Mouse (Mus musculus) lung, postnatal 25 days (tissue): ENCODE measurements at regions not wholly inside any gene's neighbourhood (a gene's known extent, or its start where the extent isn't known, plus 50 kb on each side); places are given as distances from the start of the nearest gene placed in this dataset.

Experiments used
- DNase-seq: peaks from one replicate; pipeline ENCODE4 v3.0.0; 2022; ENCODE audit warnings: low spot score

GRCm38 (mm10) chr13:101427426-101428221 is 340.4 kb downstream of the Pik3r1 start:
- peak; percentile 38 for DNase-seq

- peak; percentile 6 for DNase-seq
Observed at GRCm38 (mm10) chr13:101426461-101426860, 341.6 kb downstream of the Pik3r1 start.

DNA sequence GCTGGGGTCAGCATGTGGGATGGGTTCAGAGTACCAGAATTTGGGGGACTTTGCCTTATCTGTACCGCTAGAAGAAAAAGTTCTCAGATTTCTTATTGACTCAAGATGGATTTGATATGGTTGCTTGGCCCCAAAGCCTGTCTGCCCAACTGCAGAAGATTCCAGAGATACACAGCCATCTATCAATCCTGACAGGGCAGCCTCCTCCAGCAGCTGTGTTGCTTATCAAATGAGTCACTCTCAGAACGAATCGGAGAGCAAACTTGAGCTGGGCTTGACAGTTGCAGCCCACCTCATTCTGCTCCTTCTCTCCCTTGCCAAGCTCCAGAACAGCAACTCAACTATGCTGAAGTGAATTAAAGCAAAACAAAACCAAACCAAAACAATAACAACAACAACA is 345.9 kb downstream of the Pik3r1 start:
- no peak for DNase-seq

DNA sequence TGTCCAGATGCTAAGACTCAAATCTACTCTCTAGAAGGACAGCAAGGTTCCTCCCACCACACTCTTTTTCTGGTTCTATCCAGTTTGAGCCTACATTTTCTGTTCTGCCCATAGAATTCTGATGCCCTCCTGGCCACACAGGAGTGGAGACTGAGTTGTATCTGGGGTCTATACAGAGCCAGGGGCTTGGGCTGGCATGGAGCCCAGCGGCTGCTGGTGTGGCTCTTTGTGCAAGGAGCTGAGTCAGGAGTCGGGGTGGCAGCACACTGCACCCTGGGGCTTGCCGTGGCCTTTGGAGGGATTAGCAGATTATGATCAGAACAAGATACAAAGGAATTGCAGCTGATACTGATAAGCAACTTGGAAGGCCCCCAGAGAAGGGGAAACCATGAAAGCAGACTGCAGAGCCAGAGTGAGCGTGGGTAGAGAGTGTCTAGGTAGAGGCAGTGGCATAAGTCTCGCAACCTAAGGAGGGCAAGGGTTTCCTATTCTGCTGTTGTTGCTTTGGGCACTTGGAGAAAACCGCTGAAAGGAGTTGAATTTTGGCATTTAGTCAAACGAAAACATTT is 348.5 kb downstream of the Pik3r1 start:
- no peak for DNase-seq

GRCm38 (mm10) chr13:101418272-101418671 is 349.7 kb downstream of the Pik3r1 start:
- DNase-seq: no peak

DNA sequence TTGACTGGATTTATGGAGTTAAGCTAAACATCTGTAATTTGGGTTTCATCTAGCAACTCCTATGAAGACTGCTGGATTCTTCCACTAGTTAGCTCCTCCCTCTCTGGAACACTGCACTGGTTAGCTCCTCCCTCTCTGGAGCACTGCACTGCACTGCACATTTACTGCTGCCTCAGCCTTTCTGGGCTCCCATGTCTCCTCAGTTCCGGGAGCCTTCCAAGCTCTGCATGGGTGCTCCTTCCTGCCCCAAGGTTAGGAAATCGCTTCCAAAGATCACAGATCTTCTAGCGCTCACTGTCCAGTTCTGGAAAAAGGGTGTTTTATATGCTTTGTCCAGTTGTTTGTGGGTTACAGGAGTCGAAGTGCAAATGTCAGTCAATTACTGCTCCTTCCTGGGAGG is 359.1 kb downstream of the Pik3r1 start:
- DNase-seq: no peak

GRCm38 (mm10) chr13:101407633-101408032 is 360.4 kb downstream of the Pik3r1 start:
- DNase-seq: no peak

DNA sequence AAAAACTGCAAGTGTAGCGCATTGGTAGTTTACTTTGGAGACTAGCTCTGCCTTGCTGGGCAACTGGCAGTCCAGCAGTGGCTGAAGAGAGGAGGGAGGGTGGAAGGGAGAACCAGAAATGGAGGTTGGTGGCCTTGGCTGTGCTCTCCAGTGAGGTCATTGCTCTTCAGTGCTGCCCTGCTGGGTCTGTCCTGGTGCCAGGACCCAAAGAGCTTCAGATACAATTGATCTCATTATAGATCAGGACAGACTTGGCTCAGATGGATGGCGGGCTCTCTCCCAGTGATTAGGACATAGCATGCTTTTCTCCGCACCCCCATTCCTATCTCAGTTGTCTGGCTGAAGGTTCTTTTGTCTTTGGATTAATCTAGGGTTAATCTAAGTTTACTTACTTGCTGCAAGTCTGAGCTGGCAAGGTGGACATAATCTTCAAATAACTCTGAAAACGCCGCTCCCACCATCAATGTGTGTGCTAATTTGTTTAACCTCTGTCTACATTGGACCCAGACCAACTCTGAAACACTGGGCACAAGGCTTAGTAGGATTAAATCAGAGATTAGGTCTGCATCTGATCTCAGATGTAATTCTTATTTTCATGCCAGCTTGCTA is 394.3 kb downstream of the Pik3r1 start:
- peak; percentile 1 for DNase-seq

DNA sequence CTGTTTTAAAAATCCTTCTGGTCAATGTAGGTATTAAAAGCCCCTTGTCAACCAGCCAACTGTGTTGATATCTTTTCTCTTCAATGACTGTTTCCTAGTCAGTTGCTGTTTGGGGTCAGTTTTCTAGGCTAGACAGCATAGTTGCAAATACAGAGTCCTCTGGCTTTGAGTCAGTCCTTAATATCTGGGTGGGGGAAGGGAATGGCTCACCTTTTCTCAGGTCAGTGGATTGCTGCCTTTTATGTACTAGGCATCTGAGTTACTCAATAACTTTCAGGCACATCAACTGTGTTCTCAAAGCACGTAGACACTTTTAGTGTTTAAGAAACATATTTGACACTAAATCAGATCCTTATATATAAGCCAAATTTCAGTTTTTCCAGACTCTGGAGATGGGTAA is 396.1 kb downstream of the Pik3r1 start:
- DNase-seq: no peak

- DNase-seq: no peak
Observed at GRCm38 (mm10) chr13:101368170-101368569, 399.8 kb downstream of the Pik3r1 start.

- DNase-seq: no peak
Observed at GRCm38 (mm10) chr13:101355363-101355762, 412.7 kb downstream of the Pik3r1 start.

DNA sequence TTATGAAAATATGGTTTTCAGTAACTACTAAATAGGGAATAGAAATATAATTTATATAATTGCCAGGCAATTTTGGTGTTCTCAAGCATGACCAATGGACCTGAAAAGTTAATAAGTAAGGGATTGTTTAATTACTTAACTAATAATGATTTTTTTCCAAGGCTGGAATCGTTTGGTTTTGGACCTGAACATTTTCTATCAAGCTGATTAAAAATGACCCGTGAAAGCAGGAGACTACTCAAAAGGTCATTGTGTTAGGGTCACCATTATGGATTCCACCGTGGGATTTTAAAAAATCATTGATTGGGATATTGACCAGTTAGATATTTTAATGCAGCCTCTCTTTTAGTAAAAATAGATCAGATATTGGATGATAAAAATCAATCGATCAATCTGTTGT is 416.9 kb downstream of the Pik3r1 start:
- DNase-seq: no peak

DNA sequence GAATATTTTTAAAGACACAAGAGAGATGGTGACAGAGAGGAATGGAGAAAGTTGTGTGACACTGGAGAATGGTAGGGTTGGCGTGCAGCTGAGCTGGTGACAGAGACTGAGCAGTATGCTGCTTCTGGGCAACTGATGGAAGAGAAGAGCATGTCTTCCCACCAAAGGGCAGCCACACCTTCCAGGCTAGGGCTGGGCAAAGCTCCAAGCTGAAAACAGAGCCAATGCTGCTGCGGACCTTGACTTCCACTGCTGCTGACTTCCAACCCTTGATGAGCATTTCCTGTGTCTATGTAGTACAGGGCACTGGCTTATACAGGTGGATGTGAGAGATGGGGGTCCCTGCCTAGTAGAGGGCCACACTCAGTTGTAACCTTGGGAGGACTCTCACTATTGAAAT is 418.7 kb downstream of the Pik3r1 start:
- DNase-seq: no peak

DNA sequence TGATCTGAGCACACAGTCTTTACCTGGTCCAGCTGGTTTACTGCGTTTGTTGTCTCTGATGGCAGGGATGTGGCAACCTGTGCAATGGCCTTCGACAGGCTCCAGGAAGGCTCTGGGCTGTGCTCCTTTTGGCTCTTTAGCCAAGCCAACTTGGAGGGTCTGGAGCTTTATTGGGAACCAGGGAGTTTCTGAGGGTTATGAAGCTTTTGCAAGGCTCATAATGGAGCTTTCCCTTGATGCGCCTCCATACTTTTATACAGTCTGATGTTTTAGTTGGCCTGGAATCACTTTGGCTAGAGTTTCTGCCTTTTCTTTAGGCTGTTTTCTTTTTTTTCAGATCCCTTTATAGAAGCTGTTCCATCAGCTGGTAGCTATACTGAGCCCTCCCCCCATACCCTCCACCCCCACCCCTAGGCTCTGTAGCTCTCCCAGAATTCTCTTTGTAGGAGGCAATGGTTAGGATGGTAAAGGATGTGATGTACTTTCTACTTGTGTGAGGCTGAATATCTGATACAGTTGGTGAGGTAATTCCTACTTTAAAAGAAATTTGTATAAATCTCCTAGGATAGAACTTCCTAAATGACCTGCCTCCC is 429.6 kb downstream of the Pik3r1 start:
- no peak for DNase-seq

GRCm38 (mm10) chr13:101318621-101319020 is 449.4 kb downstream of the Pik3r1 start:
- DNase-seq: no peak

DNA sequence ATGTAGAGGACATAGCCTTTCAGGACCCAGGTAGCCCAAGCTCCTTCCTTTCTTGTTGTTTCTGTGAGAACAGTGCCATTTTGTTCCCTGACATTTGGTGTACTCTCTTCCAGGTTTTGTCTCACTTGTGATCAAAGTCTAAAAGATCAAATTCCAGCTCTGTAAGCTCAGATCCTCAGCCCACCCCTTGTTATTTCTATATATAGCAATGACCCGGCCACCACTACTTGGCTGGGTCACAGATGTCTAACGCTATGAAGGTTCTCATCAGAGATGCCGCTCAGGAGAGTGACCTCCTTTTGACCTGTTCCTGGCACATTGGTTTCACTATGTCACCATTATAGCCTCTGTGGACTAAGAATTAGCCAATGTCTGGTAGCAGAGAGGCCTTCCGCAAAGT is 451.7 kb downstream of the Pik3r1 start:
- no peak for DNase-seq

GRCm38 (mm10) chr13:101314040-101314439 is 454.0 kb downstream of the Pik3r1 start:
- DNase-seq: no peak

DNA sequence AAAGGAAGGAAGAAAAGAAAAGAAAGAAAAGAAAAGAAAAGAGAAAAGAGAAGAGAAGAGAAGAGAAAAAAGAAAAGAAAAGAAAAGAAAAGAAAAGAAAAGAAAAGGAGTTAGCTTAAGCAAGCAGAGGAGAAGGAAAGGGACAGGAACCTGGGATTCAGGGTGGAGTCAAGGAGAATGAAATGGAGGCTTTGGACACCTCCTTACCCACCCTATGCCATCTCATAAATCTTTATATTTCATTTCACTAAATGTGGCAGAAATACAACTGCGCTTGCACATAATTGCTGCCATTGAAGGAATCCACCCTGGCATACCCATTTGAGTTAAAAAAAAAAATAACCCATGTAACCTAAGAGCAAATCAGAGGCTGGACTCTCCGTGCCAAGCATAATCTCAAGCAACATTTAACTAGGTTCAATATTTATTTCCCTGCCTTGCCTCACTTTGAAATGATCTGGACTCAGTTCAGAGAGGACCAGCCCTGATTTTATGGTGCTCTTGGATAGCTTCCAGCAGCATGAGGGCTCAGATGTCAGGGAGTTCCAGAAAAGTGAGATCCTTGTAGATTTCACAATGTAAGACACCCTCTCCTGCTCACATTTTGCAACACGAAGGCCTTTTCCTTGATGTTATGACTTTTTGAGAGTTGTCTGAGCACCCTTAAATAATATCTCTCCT is 456.2 kb downstream of the Pik3r1 start:
- peak; percentile 68 for DNase-seq

- no peak for DNase-seq
Observed at GRCm38 (mm10) chr13:101308724-101309123, 459.3 kb downstream of the Pik3r1 start.

DNA sequence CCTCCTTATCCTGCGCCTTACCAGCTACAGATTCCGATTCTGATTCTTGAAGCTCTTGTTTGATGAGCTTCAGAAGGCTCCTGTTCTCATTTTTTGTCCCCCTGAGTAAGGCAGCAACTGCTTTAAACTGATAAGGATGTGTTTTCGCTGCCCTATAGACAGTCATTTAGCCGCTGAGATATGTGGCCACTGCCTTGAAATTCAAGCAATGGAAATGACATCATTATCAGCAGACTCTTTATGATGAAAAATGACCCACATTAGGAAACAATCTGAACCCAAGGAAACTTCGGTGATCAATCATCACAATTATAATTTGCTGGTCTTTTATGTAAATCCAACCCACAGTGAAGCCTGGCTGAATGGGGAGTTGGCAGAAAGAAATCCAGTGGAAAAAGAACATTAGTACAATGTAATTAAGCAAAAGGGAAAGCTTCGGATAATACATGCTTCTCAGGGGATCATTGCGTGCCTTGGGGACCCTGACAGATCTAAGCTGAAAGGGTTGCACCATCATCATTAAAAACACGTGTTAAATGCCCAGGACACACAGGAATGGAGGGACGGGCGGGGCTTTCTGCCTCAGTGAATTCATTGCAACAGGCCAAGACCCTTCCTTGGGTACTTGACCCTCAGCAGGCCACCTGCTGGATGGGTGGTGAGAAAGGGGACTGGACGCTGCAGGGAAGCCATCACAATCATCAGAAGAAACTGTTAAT is 462.2 kb downstream of the Pik3r1 start:
- no peak for DNase-seq

DNA sequence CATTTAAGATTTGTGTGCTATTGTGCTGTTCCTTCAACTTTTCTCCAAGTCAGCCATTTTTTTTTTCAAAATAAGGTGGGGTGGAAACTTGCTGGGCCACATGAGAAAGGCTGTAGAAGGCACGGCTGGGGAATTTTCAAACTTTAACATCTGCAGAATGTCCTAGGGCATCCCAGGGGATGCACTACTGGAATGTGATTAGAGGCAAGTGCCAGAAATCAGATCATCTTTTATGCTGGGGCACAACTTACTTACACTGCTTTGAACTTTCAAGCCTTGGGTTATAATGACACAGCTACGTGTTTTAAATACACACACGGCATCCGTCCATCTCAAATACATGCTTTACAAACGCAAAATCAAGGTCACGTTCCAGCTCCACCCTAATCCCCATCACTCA is 463.0 kb downstream of the Pik3r1 start:
- no peak for DNase-seq

- no peak for DNase-seq
Observed at GRCm38 (mm10) chr13:101301361-101301760, 466.7 kb downstream of the Pik3r1 start.
